In the genomic region with DNA sequence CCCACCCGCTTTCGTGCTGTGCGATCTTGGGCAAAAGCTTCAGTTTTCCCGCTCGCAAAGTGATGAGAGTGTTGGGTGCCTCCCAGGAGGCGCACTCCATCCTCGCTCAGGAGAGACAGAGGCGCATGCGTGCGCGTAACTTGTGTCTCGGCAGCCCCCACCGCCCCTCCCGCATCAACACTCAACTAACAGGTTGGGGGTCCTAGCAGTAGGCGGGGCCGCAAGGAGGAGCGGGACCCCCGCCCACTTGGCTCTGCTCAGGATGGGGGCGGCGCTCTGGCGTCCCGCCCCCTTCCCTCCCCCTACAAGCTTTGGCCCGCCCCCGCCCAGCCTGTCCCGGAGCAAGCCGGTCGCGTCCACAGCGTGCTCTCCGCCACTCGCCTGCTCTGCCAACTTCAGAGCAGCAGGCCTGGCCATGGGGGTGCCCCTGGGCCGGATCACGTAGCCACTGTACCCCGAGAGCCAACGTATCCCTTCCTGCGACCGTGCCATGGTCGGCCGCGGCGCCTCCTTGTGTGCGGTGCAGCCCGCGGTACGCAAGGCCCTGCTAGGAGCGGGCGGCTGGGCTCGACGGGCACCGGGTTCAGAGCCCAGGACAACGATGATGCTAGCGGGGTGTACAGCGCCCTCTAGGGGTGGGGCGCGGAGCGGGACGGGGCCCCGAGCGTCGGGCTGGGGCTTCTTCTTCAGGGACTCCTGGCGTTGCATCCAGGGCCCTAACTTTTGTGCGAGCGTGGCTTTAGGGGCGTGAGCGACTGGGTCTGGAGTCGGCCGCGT, we compare ENCODE assay signal across 8 mouse cellular contexts. TPM values are rescaled to one million over a fixed set of nuclear protein-coding genes. Genes with fewer than 3 reads are reported as not detected.
DNase-seq lines count a peak whose midpoint lies in the region; ATAC-seq and TF ChIP-seq lines count a peak whose summit lies in the region.

A gene (plus strand): TSS at position 334 of the 777 bp plus-strand sequence.

- H3K36me3 ChIP-seq in intestine, postnatal 0 days (ENCODE audit: control insufficient read depth, insufficient read depth), result no peaks in the 10 kb centered on the region
- H3K36me3 ChIP-seq in liver, embryonic 11.5 days (ENCODE audit: control insufficient read depth, insufficient read depth, low read length), result no peaks in the 10 kb centered on the region

- TF ChIP-seq CTCF in intestine, postnatal 0 days (IDR thresholded peaks at IDR 0.05; ENCODE audit: low read depth), result peak; percentile 85

- peak within 1 kb of the TSS; percentile 46 for H3K4me3 ChIP-seq in intestine, postnatal 0 days (ENCODE audit: low read depth, low read length)
- peak within 1 kb of the TSS; percentile 41 for H3K4me3 ChIP-seq in liver, embryonic 11.5 days (ENCODE audit: low read depth, low read length)

- H3K4me1 ChIP-seq in intestine, postnatal 0 days (replicated peaks; ENCODE audit: control insufficient read depth, insufficient read depth, low read length), result peaks cover 8% of the 10 kb centered on the region
- H3K4me1 ChIP-seq in liver, embryonic 11.5 days (replicated peaks; ENCODE audit: control insufficient read depth, insufficient read depth, low read length), result peaks cover 16% of the 10 kb centered on the region; the same call in 1 of the 2 replicates

- H3K27me3 ChIP-seq in intestine, postnatal 0 days (replicated peaks; ENCODE audit: control insufficient read depth, insufficient read depth, low read length), result peaks cover 61% of the 10 kb centered on the region
- H3K27me3 ChIP-seq in liver, embryonic 11.5 days (replicated peaks; ENCODE audit: control insufficient read depth, insufficient read depth, low read length), result peaks cover 73% of the 10 kb centered on the region

- H3K4me2 ChIP-seq in intestine, postnatal 0 days (replicated peaks; ENCODE audit: low read depth), result peak within 1 kb of the TSS; percentile 77
- H3K4me2 ChIP-seq in liver, embryonic 11.5 days, result peak within 1 kb of the TSS; percentile 67

- under 1% methylated on average over 68 of the region's 68 CpGs for WGBS in intestine, postnatal 0 days
- WGBS in liver, embryonic 11.5 days, result under 1% methylated on average over 64 of the region's 68 CpGs

- H3K9ac ChIP-seq in intestine, postnatal 0 days (ENCODE audit: low read depth, low read length), result peak within 1 kb of the TSS; percentile 46
- peak within 1 kb of the TSS; percentile 17; the same call in 1 of the 2 replicates for H3K9ac ChIP-seq in liver, embryonic 11.5 days (ENCODE audit: low read depth, low read length)

- ATAC-seq in granulocyte monocyte progenitor cell, adult 5-6 weeks (replicated peaks; ENCODE audit: poor library complexity, severe bottlenecking), result peak; percentile 47
- peak; percentile 57 for ATAC-seq in intestine, postnatal 0 days
- peak; percentile 64 for ATAC-seq in liver, embryonic 11.5 days (replicated peaks; ENCODE audit: low FRiP score)

- DNase-seq in spleen, postnatal 4 days (ENCODE audit: low spot score in 2 of 2), result peak; percentile 36 to 78
- no peak for DNase-seq in spleen, postnatal 36 days (ENCODE audit: low spot score in 2 of 2)
- peak; percentile 84 for DNase-seq in embryo, embryonic 10 days (ENCODE audit: low spot score)
- DNase-seq in liver, embryonic 11.5 days (ENCODE audit: low spot score), result peak; percentile 80
- DNase-seq in neural tube, embryonic 10.5 days (ENCODE audit: extremely low spot score, low spot score), result peak; percentile 83
- peak; percentile 48 for DNase-seq in urinary bladder, postnatal 14 days (ENCODE audit: low spot score)

- H3K9me3 ChIP-seq in intestine, postnatal 0 days (ENCODE audit: control insufficient read depth), result no peaks in the 10 kb centered on the region
- H3K9me3 ChIP-seq in liver, embryonic 11.5 days (ENCODE audit: control insufficient read depth, low read length), result no peaks in the 10 kb centered on the region

- peak within 1 kb of the TSS; percentile 21 for H3K27ac ChIP-seq in intestine, postnatal 0 days (ENCODE audit: low read depth, low read length)
- H3K27ac ChIP-seq in liver, embryonic 11.5 days (ENCODE audit: low read depth, low read length), result no peak within 1 kb of the TSS

RNA-seq across cellular contexts. Expression of the gene that starts here (rescaled TPM):
- not detected in 2 replicates for total RNA-seq in granulocyte monocyte progenitor cell, adult 5-6 weeks (2014; fragmentation: Nextera tagmentation)
- total RNA-seq in granulocyte monocyte progenitor cell, adult 5-6 weeks (2017), result not detected in 2 replicates
- polyA plus RNA-seq in intestine, postnatal 0 days (2015; fragmentation: Nextera tagmentation; extraction: Ambion mirVana), result 0.89 and 1.1 TPM in 2 replicates
- polyA plus RNA-seq in liver, embryonic 11.5 days (2014; fragmentation: Nextera tagmentation; extraction: Ambion mirVana), result 0.52 and 0.59 TPM in 2 replicates

Comparison
In these comparisons a context has a peak if more than half of its experiments do, and no peak if none do; other contexts are left out.
1. DNase-seq: peak in spleen, postnatal 4 days (2 of 2), embryo, embryonic 10 days (single experiment), neural tube, embryonic 10.5 days (single experiment) and urinary bladder, postnatal 14 days (single experiment); none in spleen, postnatal 36 days (0 of 2).
2. Peak in ATAC-seq in granulocyte monocyte progenitor cell, adult 5-6 weeks; RNA of the gene not detected or under 1 TPM.
3. Peak in DNase-seq, ATAC-seq, H3K4me3 ChIP-seq, H3K9ac ChIP-seq and H3K4me2 ChIP-seq in liver, embryonic 11.5 days; RNA of the gene not detected or under 1 TPM.
4. Peak in every context shown above with its lines, with median percentiles within 50 percentile points of each other: ATAC-seq.